Mouse (Mus musculus) limb, embryonic 14.5 days (tissue): ENCODE results near the gene Gpr61. TPM values are rescaled to one million over a fixed set of nuclear protein-coding genes. Genes with fewer than 3 reads are reported as not detected.

ENCODE experiments used
- ATAC-seq: fragments of 200-750 bp; cut with Nextera tagmentation; 2 replicates; pipeline ENCODE4 v1.8.0; 2017; ENCODE audit warnings: low read depth, moderate number of reproducible peaks, moderate TSS enrichment; ENCODE audit not compliant: low FRiP score
- DNase-seq: peaks from one replicate; pipeline ENCODE4 v3.0.0-alpha.2; 2015; ENCODE audit warnings: low spot score
- H3K27ac ChIP-seq: fragments of 300-500 bp; sonication (generic); replicated peaks from 2 replicates; pipeline ENCODE4 v1.5.1; 2014; ENCODE audit warnings: low read depth, mild to moderate bottlenecking, low read length, moderate library complexity, mixed read lengths
- H3K27me3 ChIP-seq: fragments of 300-500 bp; sonication (generic); 2 replicates; pipeline ENCODE4 v1.6.1; 2014; ENCODE audit warnings: low read length, mixed read lengths; ENCODE audit not compliant: control insufficient read depth, insufficient read depth
- H3K36me3 ChIP-seq: fragments of 300-500 bp; sonication (generic); 2 replicates; pipeline ENCODE4 v1.6.1; 2014; ENCODE audit warnings: mild to moderate bottlenecking, low read length, moderate library complexity, mixed read lengths; ENCODE audit not compliant: control insufficient read depth, insufficient read depth
- H3K4me1 ChIP-seq: fragments of 300-500 bp; sonication (generic); 2 replicates; pipeline ENCODE4 v1.6.1; 2014; ENCODE audit warnings: antibody characterized with exemption, low read length, mixed read lengths; ENCODE audit not compliant: control insufficient read depth, insufficient read depth
- H3K4me2 ChIP-seq: fragments of 300-500 bp; sonication (generic); replicated peaks from 2 replicates; pipeline ENCODE4 v1.6.1; 2014; ENCODE audit warnings: low read depth, mild to moderate bottlenecking, low read length, moderate library complexity; ENCODE audit not compliant: severe bottlenecking
- H3K4me3 ChIP-seq: fragments of 300-500 bp; sonication (generic); replicated peaks from 2 replicates; pipeline ENCODE4 v1.5.1; 2014; ENCODE audit warnings: low read length
- H3K9ac ChIP-seq: fragments of 300-500 bp; sonication (generic); 2 replicates; pipeline ENCODE4 v1.6.1; 2014; ENCODE audit warnings: mild to moderate bottlenecking, low read depth, low read length, moderate library complexity; ENCODE audit not compliant: severe bottlenecking
- H3K9me3 ChIP-seq: fragments of 300-500 bp; sonication (generic); 2 replicates; pipeline ENCODE4 v1.6.1; 2016; ENCODE audit warnings: low read length; ENCODE audit not compliant: control insufficient read depth
- POLR2A ChIP-seq: fragments of 200-500 bp; IDR thresholded peaks from 2 replicates; pipeline ENCODE4 v1.8.0; 2012; ENCODE audit warnings: inconsistent platforms, mild to moderate bottlenecking, moderate library complexity, borderline replicate concordance; ENCODE audit not compliant: insufficient read depth, insufficient read length; ENCODE audit errors: extremely low read depth
- WGBS: fragments of 180-500 bp; shearing (Covaris S2); extraction: QIAGEN DNeasy Blood & Tissue Kit; methylation state at CpG from one replicate; pipeline ENCODE4 v1.1.7; 2014; 5-methylcytosine and 5-hydroxymethylcytosine counted together
- polyA plus RNA-seq, 2 experiments: library from polyadenylated mRNA; depleted of rRNA in 1 of 2; stranded (reverse) in 1 of 2; unstranded in 1 of 2; fragments of >200 nt; fragmentation: Nextera tagmentation in 1 of 2; extraction: Ambion mirVana in 1 of 2; gene quantifications; 2 replicates each; pipeline versions ENCODE4 v1.2.1 to v1.2.3; 2012 to 2014

The Gpr61 gene
- polyA plus RNA-seq, 2 experiments = 0.10 to 0.26 TPM

- DNase-seq (no peak), ATAC-seq (no peak)
- no peak overlapping the region for H3K4me2 ChIP-seq
- no peak overlapping the region for H3K27ac ChIP-seq
- H3K9me3 ChIP-seq = no peaks in the 10 kb centered on the region
- no peak overlapping the region for H3K4me3 ChIP-seq
- H3K4me1 ChIP-seq = peaks cover 8% of the 10 kb centered on the region; the same call in 1 of the 2 replicates
- H3K27me3 ChIP-seq = no peaks in the 10 kb centered on the region
- 86% methylated on average over 4 of the region's 4 CpGs for WGBS
- H3K9ac ChIP-seq = no peak overlapping the region
- no peak for TF ChIP-seq POLR2A
- H3K36me3 ChIP-seq = no peaks in the 10 kb centered on the region
Measured at GRCm38 (mm10) chr3:108129367-108129766, 25.3 kb downstream of the Gpr61 start.

- TF ChIP-seq POLR2A = no peak
- no peak overlapping the region for H3K4me3 ChIP-seq
Measured at GRCm38 (mm10) chr3:108128520-108128919, 26.2 kb downstream of the Gpr61 start.

GRCm38 (mm10) chr3:108126327-108126726 is 28.4 kb downstream of the Gpr61 start:
- TF ChIP-seq POLR2A = no peak
- no peak overlapping the region for H3K27ac ChIP-seq
- 90% methylated on average over 3 of the region's 3 CpGs for WGBS

More at GRCm38 (mm10) chr3:108128520-108128919, 26.2 kb downstream of the Gpr61 start:
- Histone ChIP-seq H3K4me1 (peaks cover 8% of the 10 kb centered on the region; the same call in 1 of the 2 replicates), H3K27ac (no peak overlapping the region), H3K4me2 (no peak overlapping the region), H3K27me3 (no peaks in the 10 kb centered on the region), H3K9ac (no peak overlapping the region), H3K9me3 (no peaks in the 10 kb centered on the region), H3K36me3 (peaks cover under 1% of the 10 kb centered on the region; the same call in 1 of the 2 replicates)
- no peak for DNase-seq
- no peak for ATAC-seq
- WGBS = 65% methylated on average over 5 of the region's 5 CpGs

GRCm38 (mm10) chr3:108124131-108124530 is 30.6 kb downstream of the Gpr61 start:
- Histone ChIP-seq H3K4me3 (no peak overlapping the region), H3K4me2 (no peak overlapping the region), H3K36me3 (peaks cover 28% of the 10 kb centered on the region), H3K9me3 (no peaks in the 10 kb centered on the region), H3K27ac (no peak overlapping the region), H3K27me3 (no peaks in the 10 kb centered on the region), H3K9ac (no peak overlapping the region), H3K4me1 (0 out of 2 replicates have a peak, but pooled peaks cover 5% of the 10 kb centered on the region)
- 39% methylated on average over 1 of the region's 1 CpGs for WGBS
- ATAC-seq = no peak
- TF ChIP-seq POLR2A = no peak
- DNase-seq = no peak

More at GRCm38 (mm10) chr3:108126327-108126726, 28.4 kb downstream of the Gpr61 start:
- no peak for DNase-seq
- Histone ChIP-seq H3K36me3 (peaks cover 18% of the 10 kb centered on the region), H3K9me3 (no peaks in the 10 kb centered on the region), H3K27me3 (no peaks in the 10 kb centered on the region), H3K9ac (no peak overlapping the region), H3K4me3 (no peak overlapping the region), H3K4me2 (no peak overlapping the region), H3K4me1 (peaks cover 8% of the 10 kb centered on the region; the same call in 1 of the 2 replicates)
- no peak for ATAC-seq

GRCm38 (mm10) chr3:108123242-108123641 is 31.4 kb downstream of the Gpr61 start:
- no peak for TF ChIP-seq POLR2A
- H3K27ac ChIP-seq = no peak overlapping the region
- WGBS = 88% methylated on average over 5 of the region's 5 CpGs
- no peaks in the 10 kb centered on the region for H3K9me3 ChIP-seq
- DNase-seq (no peak), ATAC-seq (no peak)
- H3K4me2 ChIP-seq = no peak overlapping the region
- H3K27me3 ChIP-seq = no peaks in the 10 kb centered on the region
- H3K4me3 ChIP-seq = no peak overlapping the region
- peaks cover 37% of the 10 kb centered on the region for H3K36me3 ChIP-seq
- H3K9ac ChIP-seq = no peak overlapping the region
- no peaks in the 10 kb centered on the region for H3K4me1 ChIP-seq
